Mouse (Mus musculus): ENCODE measurements around the gene Hspb11. TPM values are rescaled to one million over a fixed set of nuclear protein-coding genes. Genes with fewer than 3 reads are reported as not detected.
A peak's percentile ranks its signal among the peaks of the same experiment; 100 is the strongest.

Gene Hspb11
- total RNA-seq, 2 experiments from 2014 or later: 8.1 to 10.8 TPM

GRCm38 (mm10) chr4:107300902-107301555 is 47.6 kb downstream of the Hspb11 start:
- Histone ChIP-seq H3K4me3 (no peak overlapping the region), H3K27ac (no peak overlapping the region)
- intact Hi-C loops (cut with DNase I): no loop called here
- no peak for DNase-seq
- TF ChIP-seq CTCF (IDR thresholded peaks at IDR 0.05): no peak

GRCm38 (mm10) chr4:107302221-107302620 is 48.8 kb downstream of the Hspb11 start:
- H3K27ac ChIP-seq: no peak overlapping the region
- intact Hi-C loops (cut with DNase I): no loop called here
- no peak for DNase-seq
- no peak overlapping the region for H3K4me3 ChIP-seq
- TF ChIP-seq CTCF (IDR thresholded peaks at IDR 0.05): no peak

- H3K4me3 ChIP-seq: no peak overlapping the region
- DNase-seq: no peak
- H3K27ac ChIP-seq: no peak overlapping the region
- intact Hi-C loops (cut with DNase I): no loop called here
- no peak for TF ChIP-seq CTCF (IDR thresholded peaks at IDR 0.05)
Measured at GRCm38 (mm10) chr4:107302832-107303231, 49.4 kb downstream of the Hspb11 start.

- DNase-seq: no peak
- intact Hi-C loops (cut with DNase I): no loop called here
Measured at GRCm38 (mm10) chr4:107303531-107303930, 50.1 kb downstream of the Hspb11 start.

GRCm38 (mm10) chr4:107306966-107307365 is 53.6 kb downstream of the Hspb11 start, which contains the start of gene Dio1:
TSS of gene Dio1 (minus strand) at chr4:107307169.
- DNase-seq: no peak
- intact Hi-C loops (cut with DNase I): no loop called here
- TF ChIP-seq CTCF (IDR thresholded peaks at IDR 0.05): no peak
- Histone ChIP-seq H3K4me3 (no peak within 1 kb of the TSS), H3K27ac (no peak within 1 kb of the TSS)

More at GRCm38 (mm10) chr4:107303531-107303930, 50.1 kb downstream of the Hspb11 start:
- Histone ChIP-seq H3K4me3 (no peak overlapping the region), H3K27ac (no peak overlapping the region)
- TF ChIP-seq CTCF (IDR thresholded peaks at IDR 0.05): no peak

GRCm38 (mm10) chr4:107313690-107314478 is 60.5 kb downstream of the Hspb11 start, which contains the start of gene Yipf1:
TSS of gene Yipf1 (plus strand) at chr4:107314363.
- intact Hi-C loops (cut with DNase I): loop anchor here (1.0 to 5.0 kb wide), 3 partner anchors 47 to 132 kb away; partner anchors contain the start of genes Hspb11 and Lrrc42
- Histone ChIP-seq H3K27ac (peak within 1 kb of the TSS; percentile 87), H3K4me3 (peak within 1 kb of the TSS; percentile 80)
- DNase-seq: peak; percentile 94
- TF ChIP-seq CTCF (IDR thresholded peaks at IDR 0.05): peak; percentile 41

GRCm38 (mm10) chr4:107314479-107314805 is 61.0 kb downstream of the Hspb11 start:
- DNase-seq: no peak
- intact Hi-C loops (cut with DNase I): loop anchor here (1.0 to 5.0 kb wide), 3 partner anchors 47 to 132 kb away; partner anchors contain the start of genes Hspb11 and Lrrc42
- Histone ChIP-seq H3K27ac (peak overlapping the region; percentile 87), H3K4me3 (peak overlapping the region; percentile 80)
- no peak for TF ChIP-seq CTCF (IDR thresholded peaks at IDR 0.05)

GRCm38 (mm10) chr4:107318646-107319045 is 65.3 kb downstream of the Hspb11 start:
- Histone ChIP-seq H3K4me3 (no peak overlapping the region), H3K27ac (no peak overlapping the region)
- intact Hi-C loops (cut with DNase I): no loop called here
- TF ChIP-seq CTCF (IDR thresholded peaks at IDR 0.05): no peak
- DNase-seq: no peak

- intact Hi-C loops (cut with DNase I): no loop called here
- DNase-seq: no peak
- H3K27ac ChIP-seq: no peak overlapping the region
- TF ChIP-seq CTCF (IDR thresholded peaks at IDR 0.05): no peak
- no peak overlapping the region for H3K4me3 ChIP-seq
Measured at GRCm38 (mm10) chr4:107321041-107321440, 67.6 kb downstream of the Hspb11 start.

GRCm38 (mm10) chr4:107323113-107323512 is 69.7 kb downstream of the Hspb11 start:
- TF ChIP-seq CTCF (IDR thresholded peaks at IDR 0.05): no peak
- no peak overlapping the region for H3K27ac ChIP-seq
- no peak overlapping the region for H3K4me3 ChIP-seq
- intact Hi-C loops (cut with DNase I): no loop called here
- DNase-seq: no peak

GRCm38 (mm10) chr4:107328530-107328929 is 75.1 kb downstream of the Hspb11 start:
- intact Hi-C loops (cut with DNase I): no loop called here
- DNase-seq: no peak
- H3K27ac ChIP-seq: no peak overlapping the region
- H3K4me3 ChIP-seq: no peak overlapping the region
- TF ChIP-seq CTCF (IDR thresholded peaks at IDR 0.05): no peak

Other genes with a start within 250 kb of the Hspb11 start
- 10 to 100 TPM; 80.8 to 97.5 TPM for gene Mrpl37, start 186.7 kb upstream of the Hspb11 start, total RNA-seq (2021)
- 10 to 100 TPM; 16.3 to 20.1 TPM for gene Cyb5rl, start 186.6 kb upstream of the Hspb11 start, total RNA-seq (2021)
- not detected for gene Cdcp2, start 156.7 kb upstream of the Hspb11 start, total RNA-seq (2021)
- 10 to 100 TPM; 68.2 to 84.3 TPM for gene Tmem59, start 75.2 kb upstream of the Hspb11 start, total RNA-seq (2021)
- gene Tceanc2, start 74.5 kb upstream of the Hspb11 start, total RNA-seq (2021): 10 to 100 TPM; 12.6 to 13.2 TPM
- gene Ldlrad1, start 44.4 kb upstream of the Hspb11 start, total RNA-seq (2021): not detected
- 1 to 10 TPM; 8.0 to 8.2 TPM for gene Lrrc42, start 61 bp upstream of the Hspb11 start, total RNA-seq (2021)
- gene Dio1, start 53.6 kb downstream of the Hspb11 start, total RNA-seq (2021): under 1 TPM in 1 of 2 experiments, not detected in 1; 0.22 TPM
- 10 to 100 TPM in 1 of 2 experiments, 1 to 10 TPM in 1; 8.2 to 10.1 TPM for gene Yipf1, start 60.8 kb downstream of the Hspb11 start, total RNA-seq (2021)
- 1 to 10 TPM; 6.0 to 8.4 TPM for gene Ndc1, start 114.2 kb downstream of the Hspb11 start, total RNA-seq (2021)
- gene Glis1, start 181.0 kb downstream of the Hspb11 start, total RNA-seq (2021): under 1 TPM; 0.15 to 0.20 TPM

Data from gastrocnemius, adult 2 months (tissue).